Mouse (Mus musculus) heart, embryonic 14.5 days (tissue): ENCODE measurements around the gene Rps11. TPM values are rescaled to one million over a fixed set of nuclear protein-coding genes. Genes with fewer than 3 reads are reported as not detected.

Source experiments
- ATAC-seq: fragments of 200-750 bp; cut with Nextera tagmentation; 2 replicates; pipeline ENCODE4 v1.8.0; 2017; ENCODE audit warnings: low read depth, moderate TSS enrichment; ENCODE audit not compliant: insufficient number of reproducible peaks, insufficient read depth, low FRiP score
- H3K27ac ChIP-seq, 2 experiments: fragments of 200-500 bp in 1 of 2; fragments of 300-500 bp in 1 of 2; sonication (generic) in 1 of 2; replicated peaks in 1 of 2; 2 replicates each; pipeline ENCODE4 v1.5.1; 2012 to 2014; ENCODE audit warnings: low read depth in 2 of 2, low read length in 2 of 2, control low read depth in 1 of 2, mild to moderate bottlenecking in 1 of 2, mixed read lengths in 1 of 2; ENCODE audit not compliant: control insufficient read depth in 1 of 2, insufficient read depth in 1 of 2
- H3K27me3 ChIP-seq: fragments of 300-500 bp; sonication (generic); 2 replicates; pipeline ENCODE4 v1.6.1; 2014; ENCODE audit warnings: mild to moderate bottlenecking, low read length, control low read depth; ENCODE audit not compliant: control insufficient read depth, insufficient read depth
- H3K36me3 ChIP-seq: fragments of 300-500 bp; sonication (generic); 2 replicates; pipeline ENCODE4 v1.6.1; 2014; ENCODE audit warnings: mild to moderate bottlenecking, control low read depth, low read length, mixed read lengths; ENCODE audit not compliant: control insufficient read depth, insufficient read depth
- H3K4me1 ChIP-seq, 2 experiments: fragments of 200-500 bp in 1 of 2; fragments of 300-500 bp in 1 of 2; sonication (generic) in 1 of 2; 2 replicates each; pipeline ENCODE4 v1.6.1; 2012 to 2014; ENCODE audit warnings: low read length in 2 of 2, control low read depth in 1 of 2, mixed read lengths in 1 of 2; ENCODE audit not compliant: control insufficient read depth in 2 of 2, insufficient read depth in 2 of 2
- H3K4me2 ChIP-seq: fragments of 300-500 bp; sonication (generic); 2 replicates; pipeline ENCODE4 v1.6.1; 2014; ENCODE audit warnings: mild to moderate bottlenecking, low read length
- H3K4me3 ChIP-seq, 2 experiments: fragments of 200-500 bp in 1 of 2; fragments of 300-500 bp in 1 of 2; sonication (generic) in 1 of 2; 2 replicates each; pipeline ENCODE4 v1.5.1; 2012 to 2014; ENCODE audit warnings: low read length in 2 of 2, mild to moderate bottlenecking in 2 of 2, control low read depth in 1 of 2, low read depth in 1 of 2, moderate library complexity in 1 of 2; ENCODE audit not compliant: control insufficient read depth in 1 of 2, insufficient read depth in 1 of 2
- H3K9ac ChIP-seq: fragments of 300-500 bp; sonication (generic); 2 replicates; pipeline ENCODE4 v1.6.1; 2014; ENCODE audit warnings: mild to moderate bottlenecking, low read length
- H3K9me3 ChIP-seq: fragments of 300-500 bp; sonication (generic); 2 replicates; pipeline ENCODE4 v1.6.1; 2016; ENCODE audit warnings: low read length, control low read depth; ENCODE audit not compliant: control insufficient read depth
- WGBS: fragments of 180-500 bp; shearing (Covaris S2); extraction: QIAGEN DNeasy Blood & Tissue Kit; methylation state at CpG from one replicate; pipeline ENCODE4 v1.1.7; 2014; 5-methylcytosine and 5-hydroxymethylcytosine counted together
- polyA plus RNA-seq: library from polyadenylated mRNA; unstranded; fragments of >200 nt; fragmentation: Nextera tagmentation; extraction: Ambion mirVana; gene quantifications from 2 replicates; pipeline ENCODE4 v1.2.1, GENCODE M21; 2014

The Rps11 gene
- polyA plus RNA-seq, 1 experiment from 2014 or later, result 1,103 TPM

DNA sequence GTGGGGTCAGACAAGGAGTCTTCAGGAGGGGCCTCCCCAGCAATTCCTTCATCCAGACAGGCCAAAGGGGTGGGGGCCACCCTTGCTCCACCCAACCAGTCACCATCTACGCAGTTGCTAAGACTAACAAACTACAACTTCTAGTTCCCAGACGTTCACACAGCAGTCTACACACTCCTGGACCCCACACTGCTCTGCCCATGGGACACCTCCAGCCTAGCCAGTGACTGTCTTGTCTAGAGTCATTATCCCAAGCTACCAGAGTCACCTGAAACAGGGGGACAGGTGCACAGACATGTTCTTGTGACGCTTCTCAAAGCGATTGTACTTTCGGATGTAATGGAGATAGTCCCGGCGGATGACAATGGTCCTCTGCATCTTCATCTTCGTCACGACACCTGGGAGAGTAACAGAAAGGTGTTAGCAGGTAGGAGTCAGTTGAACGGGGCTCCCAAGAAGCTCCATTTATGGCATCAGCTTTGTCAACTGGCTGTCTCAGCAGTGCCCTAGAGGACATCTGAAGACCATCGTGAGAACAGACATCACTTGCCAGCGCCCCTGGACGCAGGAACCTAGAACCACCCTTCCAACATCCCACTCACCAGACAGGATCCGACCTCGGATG, 1.6 kb downstream of the Rps11 start:
- H3K9me3 ChIP-seq, result no peaks in the 10 kb centered on the region
- H3K4me3 ChIP-seq, result peak overlapping the region; percentile 81 to 89
- H3K9ac ChIP-seq, result peak overlapping the region; percentile 99
- H3K27me3 ChIP-seq, result no peaks in the 10 kb centered on the region
- 82% methylated on average over 15 of the region's 15 CpGs for WGBS
- H3K4me1 ChIP-seq, result peaks cover 20 to 33% of the 10 kb centered on the region in 2 experiments
- 0 out of 4 replicates have a peak overlapping the region, but pooled peaks of 1 of the 2 experiments have one; percentile 85 for H3K27ac ChIP-seq
- ATAC-seq, result no peak
- peak overlapping the region; percentile 71 for H3K4me2 ChIP-seq
- peaks cover 83% of the 10 kb centered on the region for H3K36me3 ChIP-seq

DNA sequence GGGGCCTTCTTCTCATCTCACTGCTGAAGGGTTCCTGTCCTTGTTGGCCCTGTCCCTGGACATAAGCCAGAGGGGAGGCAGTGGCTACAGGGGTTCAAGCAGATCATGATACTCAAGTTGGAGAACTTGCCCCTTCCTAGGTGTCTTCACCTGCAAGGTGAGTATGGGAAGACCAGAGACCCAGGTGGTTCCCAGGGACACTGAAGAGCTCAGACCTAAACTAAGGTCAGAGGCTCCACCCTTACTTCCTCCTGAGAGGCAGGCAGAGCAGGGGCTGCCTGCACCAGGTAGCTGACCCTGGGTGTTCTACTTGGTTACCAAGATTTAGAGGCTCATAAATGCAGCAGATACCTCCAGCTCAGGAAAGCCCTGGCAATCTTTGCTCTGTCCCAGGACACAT, 2.3 kb downstream of the Rps11 start:
- Histone ChIP-seq H3K4me1 (peaks cover 16 to 27% of the 10 kb centered on the region in 2 experiments), H3K4me3 (no peak overlapping the region), H3K9ac (peak overlapping the region; percentile 52), H3K27ac (peak overlapping the region in 1 of 2 experiments; percentile 33; a peak in 2 of 4 replicates), H3K36me3 (peaks cover 77% of the 10 kb centered on the region), H3K27me3 (no peaks in the 10 kb centered on the region), H3K4me2 (peak overlapping the region; percentile 4; the same call in 1 of the 2 replicates), H3K9me3 (no peaks in the 10 kb centered on the region)
- ATAC-seq, result no peak

DNA sequence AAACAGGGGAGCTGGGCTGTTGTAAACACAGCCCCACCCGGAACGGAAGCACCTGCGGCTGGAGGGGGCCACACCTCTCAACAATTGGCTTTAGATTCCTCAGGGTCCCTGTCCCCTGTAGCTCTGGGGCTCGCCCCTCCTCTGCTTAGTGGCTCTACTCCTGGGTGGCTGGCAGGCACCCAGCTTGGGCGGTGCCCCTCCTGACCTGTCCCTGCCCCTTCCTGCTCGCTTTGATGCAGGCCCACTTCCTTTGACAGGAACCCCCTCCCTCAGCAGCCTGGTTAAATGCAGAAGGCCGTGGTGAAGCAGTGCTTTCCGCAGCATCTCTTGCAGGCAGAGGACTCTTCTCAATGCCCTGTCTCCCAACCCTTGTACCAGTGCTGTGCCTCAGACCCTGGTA, 2.8 kb downstream of the Rps11 start:
- H3K4me2 ChIP-seq, result 0 out of 2 replicates have a peak overlapping the region, but pooled peaks have one; percentile 4
- H3K9ac ChIP-seq, result peak overlapping the region; percentile 52
- H3K9me3 ChIP-seq, result no peaks in the 10 kb centered on the region
- ATAC-seq, result no peak
- 47% methylated on average over 8 of the region's 8 CpGs for whole genome bisulfite sequencing
- peaks cover 71% of the 10 kb centered on the region for H3K36me3 ChIP-seq
- no peak overlapping the region for H3K4me3 ChIP-seq
- no peaks in the 10 kb centered on the region for H3K27me3 ChIP-seq
- H3K4me1 ChIP-seq, result peaks cover 11 to 21% of the 10 kb centered on the region in 2 experiments
- H3K27ac ChIP-seq, result peak overlapping the region in 1 of 2 experiments; percentile 33; a peak in 2 of 4 replicates

DNA sequence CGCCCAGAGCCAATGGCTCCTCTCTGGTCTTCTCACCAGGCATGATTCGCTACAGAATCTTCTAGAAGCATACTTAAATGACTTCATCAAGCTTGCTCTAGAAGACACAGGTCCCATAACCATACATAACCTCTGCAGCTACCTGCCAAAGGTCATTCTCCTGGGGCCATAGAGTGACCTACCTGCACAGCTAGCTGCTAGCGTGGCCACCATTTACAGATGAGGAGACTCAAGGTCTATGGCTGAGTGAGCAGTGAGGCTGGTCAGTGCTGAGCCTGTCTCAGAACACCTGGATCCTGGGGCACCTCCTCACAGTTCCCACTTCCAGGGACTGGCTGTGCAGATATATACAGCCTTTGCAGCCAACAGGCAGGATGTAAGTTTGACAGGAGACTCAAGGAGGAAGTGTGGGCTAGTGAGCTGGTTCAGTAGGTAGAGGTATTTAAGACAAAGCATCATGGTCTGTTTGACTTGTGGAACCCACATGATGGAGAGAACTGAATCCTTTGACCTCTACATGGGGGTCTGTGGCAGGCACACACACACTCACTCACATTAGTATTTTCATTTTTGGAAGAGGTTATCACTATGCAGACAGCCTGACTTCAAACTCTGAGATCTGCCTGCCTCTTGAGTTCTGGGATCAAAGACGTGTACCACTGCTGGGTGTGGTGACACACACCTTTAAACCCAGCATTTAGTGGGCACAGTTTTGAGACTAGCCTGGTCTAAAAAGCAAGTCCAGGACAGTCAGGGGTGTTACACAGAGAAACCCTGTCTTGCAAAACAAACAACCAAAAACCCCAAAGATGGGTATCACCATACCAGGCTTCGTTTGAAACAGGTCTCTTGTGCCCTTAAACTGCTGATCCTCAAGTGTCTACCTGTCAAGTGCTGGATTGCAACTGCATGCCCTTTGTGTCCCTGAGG, 4.2 kb downstream of the Rps11 start:
- Histone ChIP-seq H3K4me2 (no peak overlapping the region), H3K27ac (no peak overlapping the region), H3K9me3 (no peaks in the 10 kb centered on the region), H3K4me3 (no peak overlapping the region), H3K4me1 (peaks cover 10 to 21% of the 10 kb centered on the region in 2 experiments), H3K36me3 (peaks cover 58% of the 10 kb centered on the region), H3K27me3 (no peaks in the 10 kb centered on the region), H3K9ac (no peak overlapping the region)
- 75% methylated on average over 5 of the region's 5 CpGs for WGBS
- no peak for ATAC-seq

DNA sequence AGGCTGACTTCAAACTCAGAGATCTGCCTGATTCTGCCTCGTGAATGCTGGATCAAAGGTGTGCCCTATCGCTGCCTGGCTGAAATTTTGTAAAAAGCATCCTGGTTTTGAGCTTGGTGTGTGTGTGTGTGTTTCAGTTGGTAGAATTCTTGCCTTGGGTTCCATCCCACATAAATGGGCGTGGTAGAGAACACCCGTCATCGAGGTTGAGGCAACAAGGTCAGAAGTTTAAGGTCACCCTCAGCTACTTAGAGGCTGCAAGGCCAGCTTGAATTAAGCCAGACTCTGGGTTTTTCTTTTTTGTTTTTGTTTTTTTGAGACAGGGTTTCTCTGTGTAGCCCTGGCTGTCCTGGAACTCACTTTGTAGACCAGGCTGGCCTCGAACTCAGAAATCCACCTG, 5.9 kb downstream of the Rps11 start:
- no peak for ATAC-seq
- Histone ChIP-seq H3K9ac (no peak overlapping the region), H3K36me3 (peaks cover 54% of the 10 kb centered on the region), H3K27me3 (no peaks in the 10 kb centered on the region), H3K27ac (no peak overlapping the region), H3K9me3 (no peaks in the 10 kb centered on the region), H3K4me3 (no peak overlapping the region), H3K4me1 (peaks cover 10 to 24% of the 10 kb centered on the region in 2 experiments), H3K4me2 (no peak overlapping the region)
- 87% methylated on average over 6 of the region's 6 CpGs for WGBS

DNA sequence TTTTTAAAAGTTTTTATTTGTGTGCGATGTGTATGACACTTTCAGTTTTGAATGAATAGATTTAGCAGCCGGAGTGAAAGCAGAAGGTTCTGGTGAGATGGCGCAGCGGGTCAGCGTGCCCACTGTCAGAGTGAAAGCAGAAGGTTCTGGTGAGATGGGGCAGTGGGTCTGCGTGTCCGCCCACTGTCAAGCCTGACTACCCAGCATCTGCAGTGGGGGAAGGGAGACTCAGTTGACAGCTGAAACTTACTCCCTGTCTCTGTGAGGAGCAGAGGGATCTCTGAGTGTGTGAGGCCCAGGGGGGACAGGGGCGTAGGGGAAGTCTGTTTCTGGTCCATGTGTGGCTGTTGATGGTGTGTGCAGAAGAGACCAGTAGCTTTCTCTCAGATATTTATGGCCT, 6.7 kb downstream of the Rps11 start:
- H3K4me2 ChIP-seq, result no peak overlapping the region
- WGBS, result 78% methylated on average over 8 of the region's 8 CpGs
- no peak overlapping the region for H3K9ac ChIP-seq
- peaks cover 47% of the 10 kb centered on the region for H3K36me3 ChIP-seq
- no peak for ATAC-seq
- no peaks in the 10 kb centered on the region for H3K27me3 ChIP-seq
- H3K4me3 ChIP-seq, result no peak overlapping the region
- no peak overlapping the region for H3K27ac ChIP-seq
- no peaks in the 10 kb centered on the region for H3K9me3 ChIP-seq
- H3K4me1 ChIP-seq, result peaks cover 6 to 18% of the 10 kb centered on the region in 2 experiments; a peak in 3 of 4 replicates

DNA sequence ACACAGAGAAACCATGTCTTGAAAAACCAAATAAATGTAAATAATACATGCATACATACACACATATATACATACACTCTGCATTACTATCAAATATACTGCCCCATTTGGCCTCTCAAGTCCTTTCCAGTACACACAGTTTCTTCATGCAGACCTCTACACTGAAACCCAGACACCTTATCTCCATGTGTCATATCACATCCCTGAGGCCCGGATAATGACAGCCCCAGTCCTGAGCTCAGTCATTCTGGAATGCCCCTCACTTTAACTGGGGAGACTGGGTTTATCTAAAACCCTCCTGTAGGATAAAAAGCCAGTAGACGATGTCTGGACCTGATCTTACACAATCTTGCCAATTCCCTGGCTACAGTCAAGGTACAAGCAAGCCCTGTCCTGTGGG, 10.8 kb downstream of the Rps11 start:
- H3K27ac ChIP-seq, result peak overlapping the region; percentile 28 to 63; a peak in 2 of 4 replicates
- WGBS, result 13% methylated on average over 2 of the region's 2 CpGs
- H3K4me3 ChIP-seq, result no peak overlapping the region
- H3K9ac ChIP-seq, result no peak overlapping the region
- no peak for ATAC-seq
- H3K9me3 ChIP-seq, result no peaks in the 10 kb centered on the region
- no peak overlapping the region for H3K4me2 ChIP-seq
- peaks cover 6 to 8% of the 10 kb centered on the region in 2 experiments; a peak in 3 of 4 replicates for H3K4me1 ChIP-seq
- H3K36me3 ChIP-seq, result peaks cover 8% of the 10 kb centered on the region; the same call in 1 of the 2 replicates
- H3K27me3 ChIP-seq, result no peaks in the 10 kb centered on the region
